Mouse (Mus musculus): ENCODE measurements at regions not wholly inside any gene's neighbourhood (a gene's known extent, or its start where the extent isn't known, plus 50 kb on each side); places are given as distances from the start of the nearest gene placed in this dataset.
A peak's percentile ranks its signal among the peaks of the same experiment; 100 is the strongest.

GRCm38 (mm10) chr12:98337644-98338043 lies 69.2 kb downstream of the Gpr65 start:
- ATAC-seq (replicated peaks; ENCODE audit: insufficient number of reproducible peaks, low FRiP score, low TSS enrichment, poor library complexity, severe bottlenecking): no peak

GRCm38 (mm10) chr12:98339536-98339935 lies 71.1 kb downstream of the Gpr65 start:
- ATAC-seq (replicated peaks; ENCODE audit: insufficient number of reproducible peaks, low FRiP score, low TSS enrichment, poor library complexity, severe bottlenecking): no peak

GRCm38 (mm10) chr12:98342158-98342557 lies 73.7 kb downstream of the Gpr65 start:
- peak; percentile 66 for ATAC-seq (replicated peaks; ENCODE audit: insufficient number of reproducible peaks, low FRiP score, low TSS enrichment, poor library complexity, severe bottlenecking)

- no peak for ATAC-seq (replicated peaks; ENCODE audit: insufficient number of reproducible peaks, low FRiP score, low TSS enrichment, poor library complexity, severe bottlenecking)
Measured at GRCm38 (mm10) chr12:98343653-98344052, 75.2 kb downstream of the Gpr65 start.

GRCm38 (mm10) chr12:98347056-98347455 lies 78.6 kb downstream of the Gpr65 start:
- ATAC-seq (replicated peaks; ENCODE audit: insufficient number of reproducible peaks, low FRiP score, low TSS enrichment, poor library complexity, severe bottlenecking): no peak

- peak; percentile 62; the same call in 1 of the 2 replicates for ATAC-seq (replicated peaks; ENCODE audit: insufficient number of reproducible peaks, low FRiP score, low TSS enrichment, poor library complexity, severe bottlenecking)
Measured at GRCm38 (mm10) chr12:98347550-98348318, 79.3 kb downstream of the Gpr65 start.

- ATAC-seq (replicated peaks; ENCODE audit: insufficient number of reproducible peaks, low FRiP score, low TSS enrichment, poor library complexity, severe bottlenecking): no peak
Measured at GRCm38 (mm10) chr12:98349864-98350643, 81.6 kb downstream of the Gpr65 start.

GRCm38 (mm10) chr12:98352401-98352800 lies 84.0 kb downstream of the Gpr65 start:
- ATAC-seq (replicated peaks; ENCODE audit: insufficient number of reproducible peaks, low FRiP score, low TSS enrichment, poor library complexity, severe bottlenecking): no peak

- no peak for ATAC-seq (replicated peaks; ENCODE audit: insufficient number of reproducible peaks, low FRiP score, low TSS enrichment, poor library complexity, severe bottlenecking)
Measured at GRCm38 (mm10) chr12:98354545-98354944, 86.1 kb downstream of the Gpr65 start.

GRCm38 (mm10) chr12:98367583-98367982 lies 99.1 kb downstream of the Gpr65 start:
- ATAC-seq (replicated peaks; ENCODE audit: insufficient number of reproducible peaks, low FRiP score, low TSS enrichment, poor library complexity, severe bottlenecking): no peak

- ATAC-seq (replicated peaks; ENCODE audit: insufficient number of reproducible peaks, low FRiP score, low TSS enrichment, poor library complexity, severe bottlenecking): peak; percentile 72
Measured at GRCm38 (mm10) chr12:98370771-98371170, 102.3 kb downstream of the Gpr65 start.

GRCm38 (mm10) chr12:98375214-98375910 lies 106.9 kb downstream of the Gpr65 start:
- peak; percentile 90 for ATAC-seq (replicated peaks; ENCODE audit: insufficient number of reproducible peaks, low FRiP score, low TSS enrichment, poor library complexity, severe bottlenecking)
